Mouse (Mus musculus) left cerebral cortex, adult 9 months (tissue): ENCODE results near the gene Tex101.
"Not testable (repeated sequence)": the region's sequence is repeated elsewhere in the genome, so short reads cannot be mapped to it uniquely, and the experiment has no call there.

Experiments
- DNase-seq, 2 experiments: peaks; one replicate each; pipeline ENCODE4 v3.0.0; 2022; ENCODE audit warnings: low spot score in 2 of 2

The Tex101 gene

DNA sequence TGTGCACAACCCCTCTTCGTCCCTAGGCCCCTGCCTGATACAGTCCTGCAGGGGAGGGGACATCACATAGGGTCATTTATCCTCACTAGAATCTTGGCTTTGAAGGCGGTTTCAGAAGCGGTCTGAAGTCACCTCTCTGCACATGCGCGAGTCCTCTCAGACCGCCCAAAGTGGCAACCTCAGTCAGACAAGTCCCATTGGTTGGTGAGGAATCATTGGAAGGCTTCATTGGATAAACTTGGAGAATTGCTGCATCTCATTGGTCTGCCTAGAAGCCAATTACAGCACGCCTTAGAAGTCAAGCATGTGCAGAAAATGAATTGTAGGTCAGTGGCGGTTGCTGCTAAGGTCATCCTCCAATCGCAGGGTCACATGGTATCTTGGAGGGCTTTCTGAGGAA lies at the start of gene Tex101:
TSS of gene Tex101 (minus strand) at position 101 of the 400 bp plus-strand sequence.
- DNase-seq = no peak

DNA sequence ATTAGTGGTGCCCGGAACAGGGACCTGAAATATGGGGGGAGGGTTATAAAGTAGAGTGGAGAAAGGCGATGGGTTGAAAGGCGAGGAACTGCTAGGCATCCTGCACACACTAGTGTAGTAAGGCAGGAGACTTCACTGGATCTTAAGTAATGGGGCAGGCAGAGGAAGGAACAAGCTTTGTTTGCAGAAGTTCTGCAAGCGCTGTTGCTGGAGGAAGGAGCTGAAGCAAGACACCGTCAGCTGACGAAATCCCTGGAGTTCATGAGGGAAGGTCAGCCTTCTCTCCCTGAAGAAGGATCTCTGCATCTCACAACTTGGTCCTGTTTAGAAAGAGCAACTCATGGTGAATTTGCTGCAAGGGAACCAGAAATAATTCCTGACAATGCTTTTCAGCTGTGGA lies 38.6 kb upstream of the Tex101 start:
- DNase-seq = no peak

DNA sequence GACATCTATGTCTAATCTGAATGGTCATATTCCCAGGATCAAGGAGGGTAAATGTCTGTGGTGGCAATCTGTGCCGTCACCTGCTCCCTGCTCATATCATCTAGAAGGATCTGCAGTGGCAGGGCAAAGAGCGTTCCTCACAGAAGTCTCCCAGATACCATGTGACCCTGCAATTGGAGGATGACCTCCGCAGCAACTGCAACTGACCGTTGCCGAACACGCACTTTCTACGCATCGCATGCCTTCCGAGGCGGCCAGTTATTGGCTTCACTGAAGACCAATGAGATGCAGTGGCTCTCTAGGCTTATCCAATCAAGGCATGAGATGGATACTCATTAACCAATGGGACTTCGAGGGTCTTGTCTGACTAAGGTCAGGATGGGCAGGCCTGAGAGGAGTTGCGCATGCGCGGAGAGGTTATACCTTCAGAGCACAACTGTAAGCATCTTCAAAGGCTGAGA lies 32.4 kb upstream of the Tex101 start, which contains the start of gene BC049730:
TSS of gene BC049730 (plus strand) at position 411 of the 461 bp plus-strand sequence.
- DNase-seq = no peak

DNA sequence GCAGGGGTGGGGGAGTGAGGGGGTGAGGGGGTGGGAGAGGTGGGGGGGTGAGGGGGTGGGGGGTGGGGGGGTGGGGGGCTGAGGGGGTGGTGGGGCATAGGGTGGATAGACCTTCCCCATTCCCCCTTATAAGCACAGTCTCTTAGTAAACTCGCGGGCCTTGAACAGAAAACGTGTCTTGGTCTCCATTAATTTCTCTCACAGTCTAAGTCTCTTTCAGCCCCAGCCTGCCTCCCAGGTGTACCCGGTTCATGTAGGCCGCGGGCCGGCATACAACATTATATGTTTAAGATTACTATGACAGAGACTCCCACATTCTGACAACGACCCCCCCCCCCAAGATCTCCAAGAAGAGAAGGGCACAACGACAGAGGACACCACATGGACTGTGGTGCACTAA lies 26.4 kb upstream of the Tex101 start:
- not testable (repeated sequence) for DNase-seq

DNA sequence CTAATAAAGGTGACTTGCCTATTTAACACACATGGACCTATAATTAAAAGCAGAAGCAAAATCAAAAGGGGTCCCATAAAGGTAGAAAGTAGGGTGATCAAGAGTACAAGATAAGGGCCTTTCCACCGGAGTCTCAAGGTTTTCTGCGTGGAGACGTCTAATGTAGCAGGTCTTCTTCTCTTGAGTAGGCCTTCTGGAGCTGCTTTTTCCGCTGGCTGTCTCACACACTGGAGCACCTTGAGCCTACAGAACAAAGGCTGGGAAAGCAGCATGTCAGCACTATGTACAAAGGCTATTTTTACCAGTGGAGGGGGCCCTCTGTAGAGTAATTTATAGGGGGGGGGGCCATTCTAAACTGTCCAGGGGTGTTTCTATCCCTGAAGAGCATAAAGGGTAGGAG lies 21.4 kb upstream of the Tex101 start:
- not testable (repeated sequence) for DNase-seq

DNA sequence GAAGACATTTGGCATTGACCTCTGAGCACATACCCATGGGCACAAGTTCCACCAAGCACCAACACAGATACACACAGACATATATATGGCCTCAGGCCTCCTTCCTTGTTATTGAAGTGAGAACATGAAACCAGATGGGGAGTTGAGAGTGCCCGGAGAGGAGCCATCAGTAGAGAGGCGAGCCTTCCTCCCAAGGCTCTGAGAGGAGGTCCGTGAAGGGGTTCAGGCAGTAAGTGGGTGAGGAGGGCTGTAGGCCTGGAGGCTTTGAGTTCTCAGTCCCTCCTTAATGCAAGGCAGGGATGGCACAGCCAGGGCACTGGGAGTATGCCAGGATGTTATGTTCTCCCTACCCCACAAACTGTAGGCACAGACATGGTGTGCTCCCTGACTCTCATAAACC lies 16.2 kb upstream of the Tex101 start:
- DNase-seq = not testable (repeated sequence)

DNA sequence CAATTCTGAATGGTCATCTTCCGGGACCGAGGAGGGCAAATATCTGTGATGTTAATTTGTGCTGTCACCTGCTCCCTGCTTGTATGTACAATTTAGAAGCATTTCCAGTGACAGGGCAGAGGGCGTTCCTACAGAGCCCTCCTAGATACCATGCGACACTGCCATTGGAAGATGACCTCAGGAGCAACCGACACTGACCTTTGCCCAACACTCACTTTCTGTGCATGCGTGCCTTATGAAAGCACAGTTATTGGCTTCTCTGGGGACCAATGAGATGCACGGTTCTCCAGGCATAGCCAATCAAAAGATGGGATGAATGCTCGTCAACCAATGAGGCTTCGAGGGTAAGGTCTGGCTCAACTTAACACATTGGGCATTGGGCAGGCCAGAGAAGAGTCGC lies 11.0 kb upstream of the Tex101 start:
- not testable (repeated sequence) for DNase-seq

DNA sequence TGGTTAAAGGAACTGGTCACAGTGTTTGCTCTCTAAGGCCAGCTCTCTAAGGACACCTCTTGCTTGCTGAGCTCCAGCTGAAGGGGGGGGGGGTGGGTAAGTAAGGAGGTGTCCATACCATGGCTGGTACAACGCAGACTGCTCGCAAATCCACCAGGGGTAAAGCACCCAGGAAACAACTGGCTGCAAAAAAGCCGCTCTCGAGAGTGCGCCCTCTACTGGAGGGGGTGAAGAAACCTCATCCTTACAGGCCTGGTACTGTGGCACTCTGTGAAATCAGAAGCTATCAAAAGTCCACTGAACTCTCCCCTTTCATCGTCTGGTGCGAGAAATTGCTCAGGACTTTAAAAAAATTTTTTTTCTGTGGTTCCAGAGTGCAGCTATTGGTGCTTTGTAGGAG lies 7.6 kb upstream of the Tex101 start:
- not testable (repeated sequence) for DNase-seq

DNA sequence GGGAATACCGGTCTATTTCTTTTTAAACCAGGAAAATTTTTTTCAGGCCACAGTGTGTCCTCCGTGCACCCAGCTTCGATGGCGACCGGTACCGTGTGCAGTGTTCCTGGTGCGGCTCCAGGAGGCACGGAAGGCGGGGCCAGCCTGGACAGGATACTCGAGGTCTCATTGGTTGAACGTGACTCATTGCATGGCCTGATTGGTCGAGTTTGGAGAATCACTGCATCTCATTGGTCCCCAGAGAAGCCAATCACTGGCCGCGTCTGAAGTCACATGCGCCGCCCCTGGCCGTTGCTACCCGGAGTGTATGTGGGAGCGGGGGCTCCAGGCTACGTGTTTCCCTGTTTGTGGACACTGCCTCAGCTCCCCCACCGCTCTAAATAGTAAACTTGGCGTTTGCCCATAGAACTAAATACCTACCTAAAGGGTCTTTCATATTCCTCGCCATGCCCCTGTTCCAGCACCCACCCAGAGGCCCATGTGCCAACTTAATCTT lies 4.5 kb downstream of the Tex101 start:
- no peak for DNase-seq

DNA sequence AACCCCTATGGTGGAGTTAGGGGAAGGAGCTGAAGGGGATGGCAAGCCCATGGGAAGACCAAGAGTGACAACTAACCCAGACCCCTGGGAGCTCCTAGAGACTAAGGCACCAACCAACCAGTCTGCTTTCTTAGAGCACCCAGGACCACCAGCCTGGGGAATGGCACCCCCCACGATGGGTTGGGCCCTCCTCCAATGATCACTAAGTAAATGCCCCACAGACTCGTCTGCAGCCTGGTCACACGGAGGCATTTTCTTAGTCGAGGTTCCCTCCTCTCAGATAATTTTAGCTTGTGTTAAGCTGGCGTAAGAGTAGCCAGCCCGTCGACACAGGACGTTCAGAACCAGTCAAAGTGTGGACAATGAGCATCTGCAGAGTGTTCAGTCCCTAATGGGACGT lies 11.5 kb downstream of the Tex101 start:
- no peak for DNase-seq

DNA sequence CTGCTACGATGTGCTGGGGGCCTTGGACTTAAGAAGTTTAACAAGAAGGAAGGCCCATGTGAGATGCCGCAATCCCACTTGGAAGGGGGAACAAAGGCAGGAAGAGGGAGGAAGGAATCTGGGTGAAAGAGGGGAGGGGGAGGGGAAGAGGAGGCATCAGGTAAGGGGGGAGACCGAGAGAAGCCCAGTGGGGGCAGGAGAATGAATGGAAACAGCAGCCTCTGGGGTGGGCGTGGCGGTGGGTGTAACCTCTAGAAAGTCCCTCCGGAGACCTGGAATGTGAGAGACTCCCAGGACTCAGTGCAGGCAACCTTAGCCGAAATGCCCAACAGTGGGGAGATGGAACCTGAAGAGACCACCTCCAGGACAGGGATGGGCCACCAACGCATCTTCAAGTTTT lies 12.2 kb downstream of the Tex101 start:
- DNase-seq = no peak

DNA sequence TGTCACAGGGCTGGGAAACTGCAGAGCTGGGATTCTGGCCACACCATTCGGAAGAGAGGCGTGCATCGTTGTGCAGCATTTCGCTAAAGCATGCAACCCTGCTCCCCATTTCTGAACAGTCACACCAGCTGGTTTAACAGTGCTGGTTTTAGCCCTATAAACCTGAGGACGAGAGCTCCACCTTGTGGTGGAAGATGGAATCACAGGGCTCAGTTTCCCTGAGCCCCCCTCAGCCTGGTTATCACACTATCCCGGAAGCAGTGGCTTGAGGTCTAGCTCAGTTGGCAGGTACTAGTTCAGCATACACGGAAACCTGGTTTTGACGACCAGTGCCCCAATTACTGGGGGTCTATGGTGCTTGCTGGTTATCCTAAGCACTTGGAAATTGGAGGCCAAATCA lies 13.9 kb downstream of the Tex101 start:
- DNase-seq = peak in 1 of 2 experiments; percentile 73

DNA sequence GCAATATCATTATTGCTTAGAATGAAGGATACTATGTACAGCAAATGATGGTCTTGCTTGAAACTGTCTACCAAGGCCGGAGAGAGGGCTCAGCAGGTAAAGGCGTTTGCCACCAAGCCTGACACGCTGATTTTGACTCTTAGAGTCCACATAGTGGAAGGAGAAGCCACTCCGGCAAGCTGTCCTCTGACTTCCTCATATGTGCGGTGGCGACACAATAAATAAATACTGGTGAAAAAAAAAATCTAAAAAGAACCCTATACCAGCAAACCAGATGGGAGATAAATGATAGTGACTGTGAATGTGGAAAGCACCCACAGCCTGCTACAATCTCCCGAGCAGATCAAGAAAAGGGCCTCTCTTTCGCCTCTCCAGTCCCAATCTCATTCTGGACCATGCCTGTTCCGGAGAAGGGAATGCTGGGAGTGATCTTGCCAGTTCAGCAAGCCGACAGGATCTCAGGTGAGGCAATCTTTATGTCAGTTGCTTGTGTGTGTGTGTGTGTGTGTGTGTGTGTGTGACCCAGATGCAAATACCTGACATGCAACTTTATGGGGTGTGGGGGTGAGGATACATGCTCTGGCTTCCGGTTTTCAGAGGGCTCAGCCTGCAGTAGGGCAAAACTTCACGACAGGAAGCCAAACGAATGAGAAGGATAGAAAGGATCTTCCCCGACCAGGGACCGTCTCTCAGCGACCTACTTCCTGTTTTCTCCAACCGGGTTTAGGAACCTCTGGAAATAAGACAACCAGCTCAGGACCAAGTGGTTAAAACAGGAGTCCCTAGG lies 15.2 kb downstream of the Tex101 start:
- DNase-seq = no peak

DNA sequence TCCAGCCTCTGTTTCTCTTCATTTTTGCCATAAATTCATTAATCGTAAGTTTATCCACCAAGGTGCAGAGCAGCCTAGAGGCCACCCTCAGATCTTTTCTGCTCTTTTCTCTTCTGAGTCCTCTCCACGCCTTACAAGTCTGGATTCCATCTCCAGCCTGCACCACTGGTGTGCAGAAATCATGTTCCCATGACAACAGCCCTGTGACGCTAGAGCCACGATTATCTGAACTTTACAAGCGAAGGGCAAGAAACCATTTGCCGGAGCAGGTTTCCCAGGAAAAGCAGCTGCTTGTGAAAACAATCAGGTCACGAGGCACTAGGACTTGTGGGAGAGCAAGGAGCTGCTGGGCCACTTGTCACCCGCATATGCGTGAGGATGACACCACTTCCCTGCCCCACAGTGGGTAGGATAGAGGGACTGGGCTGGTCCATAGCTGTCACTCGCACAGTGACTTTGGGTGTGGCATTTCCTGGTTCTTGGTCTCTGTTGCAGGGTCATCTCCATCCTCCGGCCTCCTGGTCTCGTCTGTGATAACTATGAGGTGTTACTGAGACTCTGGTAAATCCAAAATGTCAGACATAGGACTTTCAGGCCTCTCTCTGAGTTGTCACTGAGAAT lies 16.6 kb downstream of the Tex101 start:
- peak in 1 of 2 experiments; percentile 15 for DNase-seq

DNA sequence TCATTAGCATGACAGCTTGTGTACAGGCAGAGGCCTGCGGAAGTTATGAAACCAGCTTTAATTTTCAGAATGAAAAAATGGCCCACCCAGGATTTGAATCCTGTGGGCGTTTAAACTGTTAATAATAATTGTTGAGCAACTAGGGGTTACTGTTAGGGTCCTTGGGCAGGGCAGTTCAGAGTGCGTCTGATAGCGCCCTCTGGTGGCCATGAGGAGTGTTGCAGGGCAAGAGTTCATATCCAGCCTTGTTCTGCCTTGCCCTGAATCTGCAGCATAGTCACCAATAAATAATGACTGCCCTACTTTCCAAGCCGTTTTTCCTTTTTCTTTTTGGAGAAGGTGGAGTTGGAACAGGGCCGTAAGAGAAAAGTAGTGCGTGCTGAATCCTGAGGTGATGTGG lies 22.8 kb downstream of the Tex101 start:
- DNase-seq = peak in 1 of 2 experiments; percentile 47

DNA sequence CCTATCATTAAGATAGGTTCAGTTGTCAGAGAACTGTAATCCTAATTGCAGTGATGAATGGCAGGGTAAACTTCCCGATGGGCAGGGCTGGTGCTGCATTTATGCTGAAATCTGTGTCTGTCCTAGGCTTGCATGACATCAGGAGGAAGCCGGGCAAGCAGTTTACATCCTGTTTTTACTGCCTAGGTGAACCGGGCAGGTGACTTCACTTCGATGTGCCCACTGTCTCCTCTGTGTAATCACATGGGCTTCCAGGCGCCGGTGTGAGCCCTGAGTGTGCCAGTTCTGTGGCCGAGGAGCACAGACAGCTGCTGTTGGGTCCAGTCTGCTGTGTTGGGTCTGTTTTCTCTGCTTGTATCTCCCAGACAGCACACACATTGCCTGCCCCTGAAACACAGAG lies 30.0 kb downstream of the Tex101 start:
- no peak for DNase-seq

DNA sequence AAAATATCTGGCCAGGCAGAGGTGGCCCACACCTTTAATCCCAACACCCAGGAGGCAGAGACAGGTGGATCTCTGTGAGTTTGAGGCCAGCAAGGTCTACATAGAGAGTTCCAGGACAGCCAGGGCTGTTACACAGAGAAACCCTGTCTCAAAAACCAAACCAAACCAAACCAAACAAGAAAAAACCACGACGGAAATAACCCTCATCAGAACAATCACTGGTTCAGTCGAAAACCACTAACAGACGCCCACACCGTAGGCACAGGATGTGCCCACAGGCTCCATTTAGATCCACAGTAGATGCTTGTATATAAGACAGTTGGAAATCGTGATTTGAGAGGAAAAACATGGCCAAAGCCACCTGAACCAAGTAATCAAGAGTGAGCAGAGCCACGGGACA lies 31.5 kb downstream of the Tex101 start:
- DNase-seq = no peak

DNA sequence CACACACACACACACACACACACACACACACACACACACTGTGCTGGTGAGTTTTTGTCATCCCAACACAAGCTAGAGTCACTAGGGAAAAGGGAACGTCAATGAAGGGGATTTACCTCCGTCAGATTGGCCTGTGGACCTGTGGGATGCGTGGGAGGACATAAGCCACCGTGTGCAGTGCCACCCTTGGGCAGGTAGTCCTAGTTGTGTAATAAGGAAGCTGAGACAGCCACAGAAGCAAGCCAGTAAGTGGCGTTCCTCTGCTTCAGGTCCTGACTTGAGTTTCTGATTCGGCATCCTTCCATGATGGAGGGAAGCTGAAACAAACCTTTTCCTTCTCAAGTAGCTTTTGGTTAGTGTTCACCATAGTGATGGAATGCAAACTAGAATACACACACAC lies 32.0 kb downstream of the Tex101 start:
- DNase-seq = no peak

DNA sequence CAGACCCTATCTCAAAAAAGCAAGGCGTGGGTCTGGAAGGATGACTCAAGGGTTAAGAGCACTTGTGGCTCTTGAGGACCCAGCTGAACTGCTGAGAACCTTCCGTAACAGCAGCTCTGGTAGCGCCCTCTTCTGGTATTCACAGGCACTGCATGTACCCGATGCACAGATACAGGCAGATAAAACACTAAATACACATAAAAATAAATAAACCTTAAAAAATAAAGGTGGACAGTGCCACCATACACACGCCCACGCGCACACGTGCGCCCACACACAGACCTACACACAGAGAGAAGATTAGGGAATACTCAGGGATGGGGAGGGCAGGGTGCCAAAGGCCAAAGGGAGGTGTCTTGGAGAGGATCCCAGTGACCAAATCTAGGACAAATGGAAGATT lies 34.0 kb downstream of the Tex101 start:
- DNase-seq = peak in 1 of 2 experiments; percentile 35

DNA sequence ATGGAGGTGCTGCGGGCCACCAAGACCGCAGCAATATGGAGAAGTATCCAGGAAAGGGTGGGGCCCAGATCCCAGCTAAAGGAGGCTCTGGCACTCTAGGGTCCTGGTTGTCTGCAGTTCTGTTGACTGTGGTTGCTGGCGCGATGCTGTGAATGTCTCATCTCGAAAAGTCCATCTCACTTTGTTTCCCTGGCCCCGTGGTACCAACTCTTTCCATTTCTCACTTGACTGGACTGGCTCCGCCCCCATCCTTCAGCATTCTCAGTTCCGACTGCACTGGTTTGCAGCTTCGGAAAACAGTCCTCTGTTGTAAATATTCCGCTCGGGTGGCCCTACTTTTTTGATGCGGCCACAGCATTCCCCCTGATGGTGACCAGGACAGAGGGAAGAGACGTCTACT lies 36.0 kb downstream of the Tex101 start:
- DNase-seq = no peak

DNA sequence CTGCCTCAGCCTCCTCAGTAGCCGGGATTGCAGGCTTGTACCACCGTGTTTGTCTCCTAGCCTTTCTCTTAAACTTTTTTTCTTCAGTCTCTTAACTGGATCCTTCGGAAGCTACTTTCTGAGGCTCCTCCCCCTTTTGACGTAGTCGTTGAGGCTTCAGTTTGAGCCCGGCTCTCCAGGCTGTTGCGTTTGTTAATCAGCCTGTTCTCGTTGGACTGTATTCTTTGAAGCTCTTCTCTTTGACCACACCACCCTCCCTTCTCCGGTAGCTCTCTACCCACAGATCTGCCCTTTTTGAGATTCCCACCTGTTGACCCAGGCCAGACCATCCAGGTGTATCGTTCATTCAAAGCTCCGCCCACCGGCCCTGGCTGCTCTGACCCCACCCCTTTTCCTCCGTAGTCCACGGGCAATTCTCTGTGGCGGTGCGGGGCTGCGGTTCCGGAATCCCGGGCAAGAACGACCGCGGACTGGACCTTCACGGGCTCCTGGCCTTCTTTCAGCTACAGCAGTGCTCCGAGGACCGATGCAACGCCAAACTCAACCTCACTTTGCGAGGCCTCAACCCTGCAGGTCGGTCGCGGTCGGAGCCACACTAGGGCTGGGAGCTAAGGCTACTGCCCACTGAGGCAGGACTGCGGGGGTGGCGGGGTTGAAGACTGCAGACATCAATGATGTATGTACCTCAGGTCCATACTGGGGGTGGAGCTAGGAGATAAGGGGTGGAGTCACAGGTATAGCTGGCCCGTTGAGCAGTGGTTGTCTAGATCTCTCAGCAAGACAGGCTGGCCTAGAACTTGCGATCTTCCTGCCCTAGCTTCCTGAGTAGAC lies 38.2 kb downstream of the Tex101 start:
- no peak for DNase-seq

DNA sequence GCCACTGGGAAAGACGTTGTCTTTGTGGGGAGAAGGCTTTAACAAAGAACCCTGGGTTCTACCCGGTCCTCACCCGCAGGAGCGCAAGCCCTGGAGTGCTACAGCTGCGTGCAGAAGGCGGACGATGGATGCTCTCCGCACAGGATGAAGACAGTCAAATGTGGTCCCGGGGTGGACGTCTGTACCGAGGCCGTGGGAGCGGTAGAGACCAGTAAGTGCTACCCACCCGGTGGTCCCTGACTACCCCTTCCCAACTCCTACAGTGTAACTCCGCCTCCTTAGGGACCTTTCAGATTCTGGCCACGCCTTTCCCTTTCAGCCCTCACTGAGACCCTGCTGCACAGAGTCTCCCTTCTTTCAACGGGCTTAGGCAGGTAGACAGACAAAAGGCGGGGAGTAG lies 39.4 kb downstream of the Tex101 start:
- no peak for DNase-seq
